Mouse (Mus musculus) WW6 (cell line): Measurements from ENCODE around the gene E330014E10Rik.
"Not testable (repeated sequence)": the region's sequence is repeated elsewhere in the genome, so short reads cannot be mapped to it uniquely, and the experiment has no call there.

Source experiments
- DNase-seq: peaks from one replicate; pipeline ENCODE4 v3.0.0-alpha.2; 2013; ENCODE audit warnings: low read depth, low spot score

Gene E330014E10Rik

GRCm38 (mm10) chr5:95775690-95776089 lies at the start of gene E330014E10Rik:
TSS of gene E330014E10Rik (plus strand) at chr5:95775990.
- not testable (repeated sequence) for DNase-seq

GRCm38 (mm10) chr5:95736073-95736472 lies 39.7 kb upstream of the E330014E10Rik start, which contains the start of gene Gm7978:
TSS of gene Gm7978 (minus strand) at chr5:95736173.
- not testable (repeated sequence) for DNase-seq

GRCm38 (mm10) chr5:95741714-95742113 lies 34.1 kb upstream of the E330014E10Rik start, which contains the start of gene Gm7982:
TSS of gene Gm7982 (plus strand) at chr5:95742014.
- not testable (repeated sequence) for DNase-seq

GRCm38 (mm10) chr5:95810841-95811240 lies 35.1 kb downstream of the E330014E10Rik start:
- DNase-seq = not testable (repeated sequence)

- no peak for DNase-seq
These were observed 60.8 kb downstream of the E330014E10Rik start for GRCm38 (mm10) chr5:95836580-95836979.

- no peak for DNase-seq
These were observed 78.2 kb downstream of the E330014E10Rik start for GRCm38 (mm10) chr5:95854030-95854429.
